Mouse (Mus musculus) heart, adult 2 months (tissue): ENCODE measurements around the gene Hs6st3.

ENCODE experiments used
- CTCF ChIP-seq: fragments of 200-600 bp; IDR thresholded peaks from 2 replicates; pipeline ENCODE4 v1.8.1; 2022; ENCODE audit warnings: antibody characterized with exemption, mild to moderate bottlenecking, moderate library complexity
- EP300 ChIP-seq: fragments of 200-500 bp; IDR thresholded peaks from 2 replicates; pipeline ENCODE4 v1.6.1; 2011; ENCODE audit warnings: low read depth, low read length, control low read depth; ENCODE audit not compliant: insufficient read depth
- POLR2A ChIP-seq: fragments of 200-500 bp; IDR thresholded peaks from 2 replicates; pipeline ENCODE4 v1.6.1; 2011; ENCODE audit warnings: mild to moderate bottlenecking, low read depth, low read length, control low read depth; ENCODE audit not compliant: insufficient read depth

DNA sequence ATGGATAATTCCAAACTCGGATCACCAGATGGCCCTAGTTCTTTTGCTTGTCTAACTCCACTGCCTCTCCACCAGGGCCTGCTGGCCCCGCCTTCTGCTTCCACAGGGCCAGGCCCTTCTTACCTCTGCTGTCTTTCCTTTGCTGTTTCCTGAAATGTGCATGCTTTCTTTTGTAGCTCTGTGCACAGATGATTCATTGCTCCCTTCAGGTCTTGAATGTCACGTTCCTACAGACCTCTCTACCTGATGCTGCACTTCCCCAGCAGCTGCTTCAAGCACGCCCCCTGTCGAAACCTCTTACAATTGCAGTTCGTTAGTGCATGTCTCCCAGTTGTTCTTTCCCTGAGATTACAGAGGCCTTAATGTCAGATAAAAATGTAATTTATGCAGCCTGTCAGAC, 682.4 kb downstream of the Hs6st3 start:
- TF ChIP-seq POLR2A: no peak
- TF ChIP-seq EP300: no peak
- no peak for TF ChIP-seq CTCF
